Mouse (Mus musculus) ES-Bruce4 (cell line): ENCODE results near the gene Pgbd1.

Experiments
- EP300 ChIP-seq: IDR thresholded peaks from 2 replicates; pipeline ENCODE4 v1.6.1; 2011; ENCODE audit warnings: low read depth, low read length; ENCODE audit not compliant: insufficient read depth
- POLR2A ChIP-seq: IDR thresholded peaks from one replicate; pipeline ENCODE4 v1.8.1; 2011; ENCODE audit warnings: low read length; ENCODE audit not compliant: insufficient read depth

DNA sequence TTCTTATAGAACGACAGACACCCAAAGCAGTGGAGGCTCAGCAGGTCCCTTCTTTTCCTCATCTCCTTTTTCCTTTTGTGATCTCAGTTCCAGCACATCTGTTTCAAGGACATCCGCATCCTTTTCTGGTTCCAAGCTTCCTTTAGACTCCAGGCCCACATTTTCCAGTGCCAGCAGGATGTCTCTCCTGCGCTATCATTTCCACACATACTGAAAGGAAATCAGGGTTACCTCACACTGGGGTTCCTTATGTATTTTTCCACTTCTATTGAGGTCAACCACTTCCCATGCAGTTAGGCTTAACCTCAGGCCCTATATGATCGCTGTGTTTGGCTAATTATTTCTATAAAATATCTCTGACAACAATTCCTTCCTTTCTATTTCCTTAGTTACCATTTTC lies 5.4 kb downstream of the Pgbd1 start:
- TF ChIP-seq EP300 (no peak), POLR2A (no peak)
